Mouse (Mus musculus) limb, embryonic 14.5 days (tissue): ENCODE measurements at regions not wholly inside any gene's neighbourhood (a gene's known extent, or its start where the extent isn't known, plus 50 kb on each side); places are given as distances from the start of the nearest gene placed in this dataset.

Experiments
- ATAC-seq: fragments of 200-750 bp; cut with Nextera tagmentation; 2 replicates; pipeline ENCODE4 v1.8.0; 2017; ENCODE audit warnings: low read depth, moderate number of reproducible peaks, moderate TSS enrichment; ENCODE audit not compliant: low FRiP score
- DNase-seq: peaks from one replicate; pipeline ENCODE4 v3.0.0-alpha.2; 2015; ENCODE audit warnings: low spot score
- H3K27ac ChIP-seq: fragments of 300-500 bp; sonication (generic); replicated peaks from 2 replicates; pipeline ENCODE4 v1.5.1; 2014; ENCODE audit warnings: low read depth, mild to moderate bottlenecking, low read length, moderate library complexity, mixed read lengths
- H3K27me3 ChIP-seq: fragments of 300-500 bp; sonication (generic); 2 replicates; pipeline ENCODE4 v1.6.1; 2014; ENCODE audit warnings: low read length, mixed read lengths; ENCODE audit not compliant: control insufficient read depth, insufficient read depth
- H3K36me3 ChIP-seq: fragments of 300-500 bp; sonication (generic); 2 replicates; pipeline ENCODE4 v1.6.1; 2014; ENCODE audit warnings: mild to moderate bottlenecking, low read length, moderate library complexity, mixed read lengths; ENCODE audit not compliant: control insufficient read depth, insufficient read depth
- H3K4me1 ChIP-seq: fragments of 300-500 bp; sonication (generic); 2 replicates; pipeline ENCODE4 v1.6.1; 2014; ENCODE audit warnings: antibody characterized with exemption, low read length, mixed read lengths; ENCODE audit not compliant: control insufficient read depth, insufficient read depth
- H3K4me2 ChIP-seq: fragments of 300-500 bp; sonication (generic); replicated peaks from 2 replicates; pipeline ENCODE4 v1.6.1; 2014; ENCODE audit warnings: low read depth, mild to moderate bottlenecking, low read length, moderate library complexity; ENCODE audit not compliant: severe bottlenecking
- H3K4me3 ChIP-seq: fragments of 300-500 bp; sonication (generic); replicated peaks from 2 replicates; pipeline ENCODE4 v1.5.1; 2014; ENCODE audit warnings: low read length
- H3K9ac ChIP-seq: fragments of 300-500 bp; sonication (generic); 2 replicates; pipeline ENCODE4 v1.6.1; 2014; ENCODE audit warnings: mild to moderate bottlenecking, low read depth, low read length, moderate library complexity; ENCODE audit not compliant: severe bottlenecking
- H3K9me3 ChIP-seq: fragments of 300-500 bp; sonication (generic); 2 replicates; pipeline ENCODE4 v1.6.1; 2016; ENCODE audit warnings: low read length; ENCODE audit not compliant: control insufficient read depth
- POLR2A ChIP-seq: fragments of 200-500 bp; IDR thresholded peaks from 2 replicates; pipeline ENCODE4 v1.8.0; 2012; ENCODE audit warnings: inconsistent platforms, mild to moderate bottlenecking, moderate library complexity, borderline replicate concordance; ENCODE audit not compliant: insufficient read depth, insufficient read length; ENCODE audit errors: extremely low read depth
- WGBS: fragments of 180-500 bp; shearing (Covaris S2); extraction: QIAGEN DNeasy Blood & Tissue Kit; methylation state at CpG from one replicate; pipeline ENCODE4 v1.1.7; 2014; 5-methylcytosine and 5-hydroxymethylcytosine counted together

DNA sequence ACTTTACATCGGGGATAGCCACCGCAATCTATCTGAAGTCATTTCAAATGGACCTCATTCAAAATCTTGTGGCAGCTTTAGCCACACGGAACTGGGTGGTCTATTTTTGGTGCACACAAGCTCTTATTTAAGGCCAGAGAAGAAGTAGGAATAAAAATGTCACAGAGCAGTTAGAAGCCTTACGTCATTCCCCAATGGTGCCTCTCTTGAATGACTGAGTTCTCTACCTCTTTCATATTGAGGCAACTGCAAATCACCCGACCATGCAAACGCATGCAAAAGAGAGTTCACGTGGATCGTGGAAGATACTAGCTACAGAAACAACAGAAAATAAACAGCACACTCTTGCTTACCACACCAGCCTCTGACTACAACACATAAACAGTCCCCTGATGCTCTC is 62.3 kb upstream of the Nphp3 start:
- no peak for ATAC-seq
- Histone ChIP-seq H3K36me3 (no peaks in the 10 kb centered on the region), H3K4me2 (no peak overlapping the region), H3K27me3 (no peaks in the 10 kb centered on the region), H3K9ac (no peak overlapping the region), H3K4me1 (no peaks in the 10 kb centered on the region), H3K9me3 (0 out of 2 replicates have a peak, but pooled peaks cover 4% of the 10 kb centered on the region), H3K27ac (no peak overlapping the region), H3K4me3 (no peak overlapping the region)
- TF ChIP-seq POLR2A: no peak
- 85% methylated on average over 8 of the region's 8 CpGs for WGBS
- no peak for DNase-seq

- ATAC-seq: no peak
- WGBS: 89% methylated on average over 6 of the region's 6 CpGs
- no peak for TF ChIP-seq POLR2A
Measured at GRCm38 (mm10) chr9:103940506-103940905, 61.8 kb upstream of the Nphp3 start.

GRCm38 (mm10) chr9:103941176-103941900 is 61.0 kb upstream of the Nphp3 start:
- Histone ChIP-seq H3K4me2 (no peak overlapping the region), H3K9me3 (no peaks in the 10 kb centered on the region), H3K9ac (no peak overlapping the region), H3K36me3 (no peaks in the 10 kb centered on the region), H3K27ac (no peak overlapping the region), H3K4me1 (no peaks in the 10 kb centered on the region), H3K27me3 (no peaks in the 10 kb centered on the region), H3K4me3 (no peak overlapping the region)
- 83% methylated on average over 20 of the region's 20 CpGs for WGBS
- DNase-seq (no peak), ATAC-seq (no peak)
- TF ChIP-seq POLR2A: no peak

More at GRCm38 (mm10) chr9:103940506-103940905, 61.8 kb upstream of the Nphp3 start:
- no peaks in the 10 kb centered on the region for H3K36me3 ChIP-seq
- H3K4me3 ChIP-seq: no peak overlapping the region
- DNase-seq: no peak
- H3K27me3 ChIP-seq: no peaks in the 10 kb centered on the region
- H3K9me3 ChIP-seq: 0 out of 2 replicates have a peak, but pooled peaks cover 3% of the 10 kb centered on the region
- H3K4me2 ChIP-seq: no peak overlapping the region
- no peak overlapping the region for H3K27ac ChIP-seq
- H3K4me1 ChIP-seq: no peaks in the 10 kb centered on the region
- no peak overlapping the region for H3K9ac ChIP-seq

DNA sequence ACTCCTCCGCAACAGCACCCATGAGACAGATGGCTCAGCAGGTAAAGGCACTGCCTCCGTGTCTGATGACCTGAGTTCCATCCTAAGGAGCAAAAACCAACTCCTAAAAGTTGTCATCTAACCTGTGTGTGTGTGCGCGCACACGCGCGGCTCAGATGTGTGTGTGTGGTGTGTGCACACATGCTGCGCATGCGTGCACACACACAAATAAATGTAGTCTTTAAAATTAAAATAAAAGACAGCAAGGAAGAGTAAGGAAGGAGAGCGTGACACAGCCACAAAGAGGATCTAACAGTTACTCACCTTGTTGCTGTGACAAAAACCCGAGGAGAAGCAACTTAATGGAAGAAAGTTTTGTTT is 60.5 kb upstream of the Nphp3 start:
- Histone ChIP-seq H3K4me3 (no peak overlapping the region), H3K4me1 (no peaks in the 10 kb centered on the region), H3K27me3 (no peaks in the 10 kb centered on the region), H3K36me3 (no peaks in the 10 kb centered on the region), H3K4me2 (no peak overlapping the region), H3K9ac (no peak overlapping the region), H3K9me3 (no peaks in the 10 kb centered on the region), H3K27ac (no peak overlapping the region)
- 92% methylated on average over 11 of the region's 11 CpGs for WGBS
- no peak for TF ChIP-seq POLR2A
- ATAC-seq (no peak), DNase-seq (no peak)

- Histone ChIP-seq H3K4me1 (no peaks in the 10 kb centered on the region), H3K9ac (no peak overlapping the region), H3K4me2 (no peak overlapping the region), H3K4me3 (no peak overlapping the region), H3K9me3 (no peaks in the 10 kb centered on the region), H3K27ac (no peak overlapping the region), H3K36me3 (no peaks in the 10 kb centered on the region), H3K27me3 (no peaks in the 10 kb centered on the region)
- TF ChIP-seq POLR2A: no peak
- ATAC-seq (no peak), DNase-seq (no peak)
- WGBS: 72% methylated on average over 11 of the region's 11 CpGs
Measured at GRCm38 (mm10) chr9:103945406-103945805, 56.9 kb upstream of the Nphp3 start.
